Mouse (Mus musculus): ENCODE measurements around the gene 4921530L21Rik.

The 4921530L21Rik gene

DNA sequence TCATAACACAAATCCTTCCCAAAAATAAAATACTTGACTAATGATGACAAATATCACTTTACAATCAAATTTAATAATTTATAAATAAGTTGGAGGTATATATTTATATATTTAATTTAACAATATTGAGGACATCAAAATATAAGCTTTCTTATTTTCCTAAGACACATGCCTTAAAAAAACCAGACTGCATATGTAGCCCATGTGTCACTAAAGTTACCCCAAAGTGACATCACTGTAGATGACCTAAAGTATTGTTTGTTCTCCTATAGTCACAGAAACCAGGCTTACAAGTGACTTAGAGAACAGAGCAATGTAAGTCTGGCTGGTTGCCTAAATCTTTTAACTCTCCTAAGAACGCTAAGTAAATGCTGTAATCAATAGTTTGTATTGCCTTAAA lies at the start of gene 4921530L21Rik:
Gene 4921530L21Rik (plus strand): TSS at position 301 of the 400 bp plus-strand sequence.
- DNase-seq (ENCODE audit: low read depth) = no peak

DNA sequence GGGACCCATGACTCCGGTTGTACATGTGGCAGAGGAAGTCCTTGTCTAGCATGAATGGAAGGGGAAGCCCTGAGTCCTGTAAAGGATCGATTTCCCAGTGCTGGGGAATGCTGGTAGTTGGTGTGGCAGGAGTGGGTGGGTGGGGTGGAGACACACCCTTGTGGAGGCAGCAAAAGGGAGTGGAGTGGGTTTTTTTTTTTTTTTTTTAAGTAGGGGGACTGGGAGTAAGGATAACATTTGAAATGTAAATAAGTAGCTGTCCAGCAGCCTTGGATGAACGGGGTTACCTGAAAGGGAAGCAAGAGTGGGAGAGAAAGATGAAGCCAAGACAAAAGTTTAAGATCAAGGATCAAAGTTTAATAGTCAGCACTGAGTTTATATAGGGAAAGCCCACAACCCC lies 47.2 kb upstream of the 4921530L21Rik start:
- no peak for DNase-seq (ENCODE audit: low read depth)

DNA sequence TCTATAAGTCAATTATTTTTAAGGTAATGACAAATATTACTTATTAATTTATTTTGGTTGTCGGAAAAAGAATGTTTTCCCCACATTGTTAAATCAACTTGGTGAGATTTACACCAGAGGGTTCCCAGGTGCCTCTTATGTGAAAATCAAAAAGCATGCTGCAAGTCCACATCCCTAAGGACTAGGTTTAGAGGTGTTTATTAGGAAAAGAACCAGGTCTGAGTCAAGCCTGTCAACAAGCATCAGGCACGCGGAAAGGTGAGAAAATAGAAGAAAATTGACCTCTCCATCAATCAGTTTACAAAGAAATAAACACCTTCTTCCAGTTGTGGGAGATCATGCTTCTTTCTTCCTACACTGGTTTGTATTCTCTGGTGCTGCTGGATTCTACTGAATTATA lies 18.1 kb upstream of the 4921530L21Rik start:
- no peak for DNase-seq (ENCODE audit: low read depth)

DNA sequence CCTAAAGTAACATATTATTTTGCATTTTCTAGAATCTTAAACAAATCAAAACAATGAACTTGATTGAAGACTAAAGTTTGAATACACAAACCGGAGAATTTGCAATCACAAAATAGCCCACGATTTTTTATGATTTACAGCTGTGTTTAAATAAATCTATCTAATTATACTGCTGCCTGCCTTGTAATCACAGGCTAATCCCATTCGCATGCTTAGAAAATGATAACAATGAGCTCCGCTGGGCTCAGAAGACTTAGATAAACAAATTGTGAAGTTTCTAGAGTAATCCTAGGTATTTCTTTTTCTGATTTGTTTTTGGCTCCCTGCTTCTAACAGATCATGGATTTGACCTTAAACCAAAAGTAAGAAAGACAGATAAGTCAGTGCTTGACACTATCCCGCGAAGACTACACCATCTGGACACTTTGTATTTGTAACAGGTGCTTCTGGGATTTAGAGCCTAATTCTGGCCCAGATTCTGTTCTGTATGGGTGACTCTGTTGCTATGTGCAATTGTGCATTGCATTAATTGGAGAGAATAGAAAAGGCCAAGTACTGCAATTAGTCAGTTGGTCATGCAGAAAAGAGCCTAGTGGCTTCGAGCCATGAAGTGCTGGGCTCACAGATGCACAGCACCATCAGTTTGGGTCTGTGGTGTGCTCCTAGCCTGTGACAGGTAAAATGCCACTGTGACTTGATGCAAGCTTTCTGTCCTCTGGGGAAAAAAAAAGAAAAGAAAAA lies 15.2 kb upstream of the 4921530L21Rik start:
- no peak for DNase-seq (ENCODE audit: low read depth)

DNA sequence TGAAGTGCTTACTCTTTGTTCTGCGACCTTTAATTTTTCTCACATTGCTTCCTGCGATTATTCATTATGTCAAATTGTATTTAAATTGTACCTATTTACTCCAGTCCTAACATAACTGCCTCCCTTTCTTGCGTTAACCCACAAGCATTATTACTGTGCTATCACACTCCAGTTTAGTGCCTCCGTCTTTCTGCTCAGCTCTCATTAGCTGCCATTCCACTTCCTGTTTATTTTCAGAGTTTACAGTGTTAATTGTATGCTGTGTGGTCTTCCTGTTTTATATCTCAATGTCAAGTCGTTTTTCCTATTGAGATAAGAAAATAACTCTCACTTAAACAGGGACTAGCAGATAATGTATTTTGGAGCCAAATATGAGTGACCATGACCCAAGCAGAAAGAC lies 9.0 kb upstream of the 4921530L21Rik start:
- no peak for DNase-seq (ENCODE audit: low read depth)

DNA sequence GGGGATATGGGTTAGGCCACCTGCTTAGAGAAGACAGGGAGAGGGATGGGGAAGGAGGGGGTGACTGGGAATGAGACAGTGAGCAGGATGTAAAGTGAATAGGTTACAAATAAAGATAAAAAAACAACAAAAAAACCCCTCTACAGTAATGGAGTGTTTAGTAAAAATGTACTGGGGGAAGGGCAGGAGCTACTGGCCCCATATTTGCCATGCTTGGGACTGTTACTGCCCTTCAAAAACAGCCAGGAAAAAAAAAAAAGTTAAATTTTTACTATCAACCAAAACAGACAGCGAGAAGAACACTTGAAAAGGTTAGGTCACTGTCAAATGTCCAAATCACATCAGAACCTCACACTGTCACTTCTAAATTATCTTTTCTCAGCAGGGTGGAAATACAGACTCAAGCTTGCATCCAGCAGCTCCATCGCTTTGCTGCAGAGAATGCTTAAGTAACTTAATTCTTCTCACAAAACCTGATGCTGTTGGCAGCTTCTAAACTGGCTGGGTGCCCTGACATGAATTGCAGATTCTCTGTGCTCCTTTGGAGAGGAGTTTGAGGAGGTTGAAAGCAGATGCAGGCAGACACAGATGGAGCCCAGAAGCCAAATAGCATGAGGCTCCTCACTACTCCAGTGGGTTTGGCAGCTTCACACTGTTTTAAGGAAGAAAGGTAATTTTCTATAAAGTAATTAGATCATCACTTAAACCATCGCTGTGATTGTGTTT lies 4.1 kb upstream of the 4921530L21Rik start:
- DNase-seq (ENCODE audit: low read depth) = no peak

DNA sequence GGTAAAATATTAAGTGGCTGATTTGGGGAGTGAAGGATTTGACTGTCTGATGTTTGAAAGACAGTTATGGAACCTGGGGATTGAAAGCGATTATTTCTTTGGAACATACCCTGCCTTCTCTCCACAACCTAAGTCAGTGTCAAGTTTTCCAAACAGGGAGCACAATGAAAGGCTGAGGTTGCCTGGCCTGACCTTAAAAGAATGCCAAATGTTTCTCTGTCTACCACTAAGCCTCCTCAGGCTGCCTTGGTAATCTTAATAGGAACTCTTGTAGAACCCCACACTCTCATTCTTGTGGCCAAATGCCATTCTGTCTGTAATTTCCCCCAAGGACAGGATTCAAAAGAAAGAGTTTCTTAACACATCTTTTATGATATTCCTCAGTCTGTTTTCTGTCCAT lies 3.5 kb upstream of the 4921530L21Rik start:
- DNase-seq (ENCODE audit: low read depth) = no peak

DNA sequence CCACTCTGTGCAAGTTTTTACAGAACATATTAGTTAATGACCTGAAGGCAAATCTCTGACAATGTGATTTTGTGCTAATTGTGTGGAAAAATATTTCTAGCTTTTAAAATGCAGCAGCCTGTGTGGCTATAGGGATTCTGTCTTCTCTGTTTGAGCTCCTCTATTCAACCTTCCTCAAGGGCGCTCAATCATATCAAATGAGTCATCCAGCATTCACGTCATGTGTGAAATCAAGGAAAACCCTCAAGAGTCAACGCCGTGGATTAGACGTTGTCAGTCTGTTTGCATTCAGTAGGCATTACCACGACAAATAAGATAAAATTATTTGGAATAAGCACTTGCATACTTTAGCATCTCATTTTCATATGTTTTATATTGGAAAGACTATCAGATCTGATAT lies 18.4 kb downstream of the 4921530L21Rik start:
- DNase-seq (ENCODE audit: low read depth) = no peak

DNA sequence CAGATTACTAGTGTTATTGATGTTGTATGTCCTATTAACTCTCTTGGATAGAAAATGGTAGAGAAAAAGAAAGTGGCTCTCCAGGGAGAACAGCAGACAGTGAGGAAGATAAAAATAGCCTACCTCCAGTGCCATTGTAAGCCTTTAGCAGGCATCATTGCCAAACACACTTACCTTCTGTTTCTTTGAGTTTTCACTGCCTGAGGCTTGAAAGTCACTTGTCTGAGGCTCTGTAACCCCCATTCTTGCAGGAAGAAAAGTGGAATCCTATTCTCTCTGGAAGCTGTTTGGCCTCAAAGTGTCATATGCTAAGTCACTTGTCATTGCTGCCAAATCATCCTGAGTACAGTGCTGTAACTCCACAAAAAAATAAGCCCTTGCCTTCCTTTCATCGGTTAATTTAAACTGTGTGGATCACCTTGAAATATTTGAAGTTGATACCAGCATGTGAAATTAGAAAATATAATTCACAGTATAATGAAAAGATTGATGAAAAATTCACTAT lies 23.6 kb downstream of the 4921530L21Rik start:
- DNase-seq (ENCODE audit: low read depth) = no peak

DNA sequence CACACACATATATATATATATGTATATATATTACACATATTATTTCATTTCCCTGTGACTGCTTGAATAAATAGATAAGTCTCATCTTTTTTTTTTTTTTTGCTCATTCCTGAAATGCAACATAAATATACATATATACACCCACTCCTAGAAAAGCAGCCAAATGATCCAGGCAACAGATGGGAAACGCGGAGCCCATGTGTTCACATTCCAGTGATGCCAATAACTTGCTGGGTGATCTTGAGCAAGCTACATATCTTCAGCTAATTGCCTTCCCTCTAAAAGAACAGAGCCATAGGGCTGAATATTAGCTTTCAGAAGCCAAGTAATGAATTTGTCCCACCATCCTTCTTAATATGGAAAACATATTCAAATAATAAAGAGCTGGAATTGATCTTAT lies 32.2 kb downstream of the 4921530L21Rik start:
- no peak for DNase-seq (ENCODE audit: low read depth)

DNA sequence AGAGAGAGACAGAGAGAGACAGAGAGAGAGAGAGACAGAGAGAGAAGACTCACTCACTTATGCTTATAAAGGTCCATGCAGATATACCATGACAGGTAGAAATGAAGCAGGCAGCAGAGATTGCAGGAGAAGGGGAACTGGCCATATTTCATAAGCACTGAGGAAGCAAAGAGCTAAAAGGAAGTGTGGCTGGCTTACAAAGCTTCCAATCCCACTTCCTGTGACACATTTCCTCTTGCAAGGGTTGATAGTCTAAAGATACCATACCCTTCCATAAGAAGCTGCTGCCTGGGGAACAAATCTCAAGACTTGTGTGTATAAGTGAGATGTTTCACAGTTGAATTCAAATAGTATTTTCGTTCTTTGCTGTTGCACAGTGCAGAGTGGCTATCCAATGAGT lies 45.7 kb downstream of the 4921530L21Rik start:
- no peak for DNase-seq (ENCODE audit: low read depth)

DNA sequence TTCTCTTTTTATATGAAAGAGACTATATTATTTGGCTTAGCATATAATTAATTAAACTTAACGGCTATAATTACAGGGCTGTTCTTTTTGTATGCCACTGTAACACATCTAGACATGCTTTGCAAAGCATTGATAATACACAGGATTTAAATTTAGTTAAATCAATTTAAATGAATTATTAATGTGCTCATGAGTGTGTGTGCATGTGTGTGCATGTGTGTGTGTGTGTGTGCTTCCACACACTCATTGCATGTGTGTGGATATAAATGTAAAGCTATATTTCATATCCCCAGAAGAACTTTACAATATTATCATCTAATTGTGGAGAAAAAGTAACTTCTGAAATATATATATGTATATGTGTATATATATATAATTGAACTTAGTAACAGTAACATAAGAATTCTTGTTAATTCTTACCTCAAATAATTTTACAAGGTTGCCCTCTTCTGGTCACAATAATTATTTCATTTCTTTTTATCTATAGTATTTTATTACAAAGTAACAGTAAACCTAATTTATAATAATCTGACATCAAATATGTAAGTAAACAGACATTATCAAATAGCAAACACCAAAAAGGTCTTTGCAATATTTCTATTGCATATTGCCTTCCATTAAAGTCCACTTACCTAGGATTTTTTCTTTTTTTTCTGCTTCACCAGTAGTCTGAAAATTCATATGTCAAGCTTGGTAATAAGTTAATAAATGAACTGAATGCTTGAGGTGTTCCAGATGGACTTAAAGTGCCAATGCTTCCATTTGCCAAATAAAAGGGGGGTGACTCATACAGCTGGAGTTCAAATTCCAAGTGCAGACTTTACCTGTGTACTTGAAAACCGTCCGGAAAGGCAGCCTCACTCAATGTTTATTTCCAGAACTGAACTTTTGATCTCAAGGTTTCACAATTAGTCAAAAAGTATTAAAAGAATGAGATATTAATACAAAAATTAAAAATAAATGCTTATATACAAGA lies 47.0 kb downstream of the 4921530L21Rik start:
- no peak for DNase-seq (ENCODE audit: low read depth)
